Mouse (Mus musculus) cortical plate, adult 2 months (tissue): ENCODE measurements around the gene Apobr. TPM values are rescaled to one million over a fixed set of nuclear protein-coding genes. Genes with fewer than 3 reads are reported as not detected.

Source experiments
- H3K27ac ChIP-seq: fragments of 200-500 bp; 2 replicates; pipeline ENCODE4 v1.5.1; 2012; ENCODE audit warnings: low read length, control low read depth, inconsistent platforms; ENCODE audit not compliant: insufficient read depth
- H3K4me1 ChIP-seq: fragments of 200-500 bp; 2 replicates; pipeline ENCODE4 v1.6.1; 2011; ENCODE audit warnings: low read length; ENCODE audit not compliant: control insufficient read depth, insufficient read depth
- H3K4me3 ChIP-seq: fragments of 200-500 bp; 2 replicates; pipeline ENCODE4 v1.5.1; 2011; ENCODE audit warnings: mild to moderate bottlenecking, low read length, control low read depth; ENCODE audit not compliant: insufficient read depth
- CTCF ChIP-seq: fragments of 200-500 bp; IDR thresholded peaks from 2 replicates; pipeline ENCODE4 v1.5.1; 2011; ENCODE audit warnings: mild to moderate bottlenecking, control low read depth, low read length; ENCODE audit not compliant: insufficient read depth; ENCODE audit errors: extremely low read depth
- POLR2A ChIP-seq: fragments of 200-500 bp; IDR thresholded peaks from 2 replicates; pipeline ENCODE4 v1.6.1; 2011; ENCODE audit warnings: mild to moderate bottlenecking, low read length, control low read depth; ENCODE audit not compliant: insufficient read depth; ENCODE audit errors: extremely low read depth
- polyA plus RNA-seq: library from polyadenylated mRNA; depleted of rRNA; stranded (reverse); fragments of >200 nt; gene quantifications from 2 replicates; pipeline ENCODE4 v1.2.3, GENCODE M21; 2012

Apobr gene
- polyA plus RNA-seq, 1 experiment, result 0.84 TPM

DNA sequence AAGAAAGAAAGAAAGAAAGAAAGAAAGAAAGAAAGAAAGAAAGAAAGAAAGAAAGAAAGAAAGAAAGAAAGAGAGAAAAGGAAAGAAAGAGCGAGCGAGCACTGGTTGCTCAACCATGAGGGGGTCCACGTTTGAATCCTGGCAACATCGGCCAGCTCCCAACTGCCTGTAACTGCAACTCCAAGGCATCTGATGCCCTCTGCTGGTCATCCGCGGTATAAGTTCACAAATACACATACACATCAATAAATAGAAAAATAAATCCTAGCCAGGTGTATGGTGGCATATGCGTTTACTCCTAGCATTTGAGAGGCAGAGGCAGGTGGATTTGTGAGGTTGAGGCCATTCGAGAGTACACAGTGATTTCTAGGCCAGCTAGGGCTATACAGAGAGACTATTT, 7.8 kb upstream of the Apobr start:
- TF ChIP-seq CTCF (peak; percentile 48), POLR2A (no peak)
- H3K27ac ChIP-seq, result no peak overlapping the region
- no peaks in the 10 kb centered on the region for H3K4me1 ChIP-seq
- no peak overlapping the region for H3K4me3 ChIP-seq

DNA sequence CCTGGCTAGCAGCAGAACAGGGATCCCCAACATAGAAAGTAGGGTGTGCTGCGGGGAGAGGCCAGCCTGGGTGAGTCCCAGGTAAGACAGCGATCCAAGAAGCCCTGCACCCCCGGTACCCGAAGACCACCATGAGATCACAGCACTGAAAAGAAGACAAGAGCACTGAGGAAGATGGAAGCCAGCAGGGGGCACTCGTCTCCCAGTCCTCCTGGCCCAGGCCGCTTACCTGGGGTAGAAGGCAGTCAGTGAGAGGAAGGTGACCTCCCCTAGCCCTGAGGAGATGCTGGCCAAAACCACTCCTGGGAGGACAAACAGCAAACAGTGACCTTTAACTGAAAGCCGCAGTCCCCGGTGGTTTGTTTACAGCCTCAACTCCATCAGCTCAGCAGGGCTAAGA, 5.6 kb upstream of the Apobr start:
- TF ChIP-seq CTCF (peak; percentile 49), POLR2A (no peak)
- no peak overlapping the region for H3K4me3 ChIP-seq
- no peaks in the 10 kb centered on the region for H3K4me1 ChIP-seq
- no peak overlapping the region for H3K27ac ChIP-seq

DNA sequence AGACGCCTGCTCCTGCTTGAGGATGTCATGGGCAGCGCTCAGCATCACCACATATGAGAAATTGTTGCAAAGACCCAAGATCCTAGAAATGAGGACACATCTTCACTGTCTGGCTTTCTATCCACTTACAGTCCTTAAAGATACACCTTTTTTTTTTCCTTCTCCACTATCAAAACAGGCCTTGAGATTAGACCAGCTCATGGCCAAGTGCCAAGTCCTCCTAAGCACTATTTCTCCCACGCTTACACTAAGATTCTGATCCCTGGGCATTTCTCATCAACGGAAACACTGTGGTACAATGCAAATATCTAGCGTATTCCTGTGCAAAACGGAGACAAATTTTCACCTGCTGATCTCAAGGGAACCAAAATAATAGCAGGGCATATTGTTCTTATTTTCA, 3.1 kb upstream of the Apobr start:
- TF ChIP-seq CTCF, result no peak
- no peak for TF ChIP-seq POLR2A
- Histone ChIP-seq H3K27ac (no peak overlapping the region), H3K4me3 (no peak overlapping the region), H3K4me1 (no peaks in the 10 kb centered on the region)

DNA sequence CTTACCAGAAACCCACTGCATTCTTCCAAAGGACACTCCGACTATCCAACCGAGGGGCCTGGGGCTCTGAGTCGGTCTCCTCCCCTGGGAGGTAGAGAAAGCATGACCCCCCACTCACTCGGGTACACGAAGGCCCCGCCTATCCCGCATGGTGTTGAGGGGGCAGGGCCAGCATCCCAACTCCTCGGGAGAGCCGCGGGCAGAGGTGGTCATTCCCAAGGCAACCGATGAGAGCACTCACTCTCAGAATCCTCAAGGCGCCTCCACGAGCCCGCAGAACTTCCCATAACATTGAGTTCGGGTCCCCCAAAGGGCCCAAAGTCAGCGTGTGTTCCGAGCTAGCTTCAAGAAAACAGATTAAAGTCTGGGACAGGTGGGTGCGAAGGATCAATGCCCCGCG, 2.0 kb upstream of the Apobr start:
- Histone ChIP-seq H3K4me1 (no peaks in the 10 kb centered on the region), H3K4me3 (peak overlapping the region; percentile 42), H3K27ac (no peak overlapping the region)
- TF ChIP-seq POLR2A (no peak), CTCF (no peak)

DNA sequence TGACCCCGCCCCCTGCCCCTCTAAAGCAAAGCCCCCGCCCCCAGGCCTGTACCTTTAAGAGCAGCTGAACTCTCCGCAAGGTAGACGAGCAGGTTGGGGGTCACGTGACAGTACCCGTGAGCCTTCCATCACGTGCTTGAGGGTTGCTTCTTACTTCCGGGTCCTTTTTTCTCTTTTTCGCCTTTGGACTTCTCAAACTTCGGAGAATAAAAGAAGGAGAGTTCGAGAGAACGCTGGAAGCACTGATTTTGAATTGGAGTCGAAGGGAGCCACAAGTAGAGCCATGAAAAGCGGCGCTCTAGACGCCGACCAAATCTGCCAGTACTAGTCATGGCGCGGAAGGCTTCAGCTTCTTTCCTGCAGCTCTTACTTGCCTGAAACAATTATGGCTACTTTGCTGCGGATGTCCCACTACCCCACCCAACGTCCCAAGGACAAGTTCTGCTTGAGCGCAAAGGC, 1.5 kb upstream of the Apobr start:
- Histone ChIP-seq H3K4me3 (peak overlapping the region; percentile 42), H3K27ac (peak overlapping the region; percentile 7; the same call in 1 of the 2 replicates), H3K4me1 (no peaks in the 10 kb centered on the region)
- no peak for TF ChIP-seq CTCF
- TF ChIP-seq POLR2A, result peak; percentile 27; the same call in 1 of the 2 replicates

DNA sequence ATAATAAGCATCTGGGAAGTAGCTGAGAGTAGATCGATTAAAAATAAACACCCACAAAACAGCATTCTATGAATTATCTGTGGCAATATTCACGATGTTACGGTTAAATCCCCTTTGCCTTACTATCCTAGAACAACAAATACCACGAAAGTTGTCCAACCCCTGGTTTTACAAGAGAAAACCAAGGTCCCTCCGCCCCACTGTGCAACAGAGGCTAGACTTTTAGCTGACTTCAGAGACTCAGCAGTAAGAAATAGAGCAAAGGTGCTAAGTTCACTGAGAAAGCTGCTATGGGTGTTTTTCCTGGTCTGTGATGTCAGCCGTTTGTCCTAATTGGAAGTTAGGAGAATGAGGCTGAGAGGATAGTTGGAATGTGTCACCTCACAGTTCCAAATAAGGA, 981 bp upstream of the Apobr start:
- H3K4me1 ChIP-seq, result no peaks in the 10 kb centered on the region
- TF ChIP-seq CTCF (no peak), POLR2A (no peak)
- peak overlapping the region; percentile 42 for H3K4me3 ChIP-seq
- H3K27ac ChIP-seq, result no peak overlapping the region

DNA sequence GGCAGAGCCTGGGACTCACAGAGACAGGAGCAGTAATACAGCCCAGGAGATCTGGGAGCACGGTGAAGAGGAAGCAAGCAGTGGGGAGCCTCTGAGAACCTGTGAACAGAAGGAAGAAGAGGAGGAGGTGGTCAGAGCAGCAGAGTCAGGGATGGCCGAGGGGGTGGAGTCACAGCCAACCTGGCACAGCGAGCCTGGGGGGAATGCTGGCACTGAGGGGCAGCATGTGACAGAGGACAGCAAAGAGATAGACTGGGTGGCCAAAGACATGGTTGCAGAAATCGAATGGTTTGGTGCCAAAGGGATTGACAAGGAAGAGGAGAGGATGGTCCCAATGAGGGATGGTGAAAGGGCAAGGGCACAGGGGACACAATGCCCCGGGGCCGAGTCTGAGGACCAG, 975 bp downstream of the Apobr start, which contains the start of gene Cln3:
Cln3 (minus strand) TSS at position 101 of the 400 bp plus-strand sequence.
- no peak within 1 kb of the TSS for H3K4me3 ChIP-seq
- H3K4me1 ChIP-seq, result no peaks in the 10 kb centered on the region
- TF ChIP-seq CTCF (no peak), POLR2A (no peak)

DNA sequence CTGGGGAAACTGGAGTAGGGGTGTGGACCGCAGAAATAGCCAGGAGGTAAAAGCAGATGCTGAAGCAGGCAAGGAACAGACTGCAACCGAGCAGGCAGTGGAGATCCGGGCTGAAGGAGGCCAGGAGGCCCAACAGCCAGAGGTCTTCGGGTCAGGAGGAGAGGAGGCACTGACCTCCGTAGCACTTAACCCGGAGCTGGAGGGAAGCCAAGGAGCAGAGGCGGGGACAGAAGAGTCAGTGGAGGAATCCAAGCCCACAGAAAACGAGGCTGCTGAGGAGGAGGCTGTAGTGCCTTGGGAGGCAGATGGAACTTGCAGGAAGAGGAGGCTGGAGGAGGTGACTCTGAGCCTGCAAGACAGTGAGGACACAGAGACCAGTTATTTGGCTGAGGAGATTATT, 2.1 kb downstream of the Apobr start:
- Histone ChIP-seq H3K4me3 (no peak overlapping the region), H3K27ac (no peak overlapping the region), H3K4me1 (no peaks in the 10 kb centered on the region)
- no peak for TF ChIP-seq CTCF
- TF ChIP-seq POLR2A, result no peak

More for the DNA sequence above, 975 bp downstream of the Apobr start, which contains the start of gene Cln3:
- no peak within 1 kb of the TSS for H3K27ac ChIP-seq

DNA sequence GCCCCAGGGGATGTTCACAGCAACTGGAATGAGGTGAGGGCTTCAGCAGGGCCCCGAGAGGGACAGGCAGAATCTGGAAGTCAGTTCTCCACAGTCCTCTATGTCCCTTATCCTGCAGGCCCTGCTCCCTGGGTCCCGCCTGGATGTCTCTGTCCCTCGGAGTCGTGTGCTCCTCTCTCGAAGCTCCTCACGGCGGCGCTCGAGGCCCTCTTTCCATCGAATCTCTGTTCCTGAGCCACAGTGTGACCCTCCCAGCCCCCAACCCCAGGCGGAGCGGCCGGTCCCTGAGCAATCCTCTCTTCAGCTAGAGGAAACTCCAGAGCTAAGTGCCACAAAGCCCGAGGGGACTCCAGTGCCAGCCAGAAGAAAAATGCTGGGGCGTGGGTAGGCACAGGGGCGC, 3.0 kb downstream of the Apobr start:
- H3K4me1 ChIP-seq, result no peaks in the 10 kb centered on the region
- H3K27ac ChIP-seq, result no peak overlapping the region
- no peak overlapping the region for H3K4me3 ChIP-seq
- TF ChIP-seq POLR2A (no peak), CTCF (peak; percentile 54)

DNA sequence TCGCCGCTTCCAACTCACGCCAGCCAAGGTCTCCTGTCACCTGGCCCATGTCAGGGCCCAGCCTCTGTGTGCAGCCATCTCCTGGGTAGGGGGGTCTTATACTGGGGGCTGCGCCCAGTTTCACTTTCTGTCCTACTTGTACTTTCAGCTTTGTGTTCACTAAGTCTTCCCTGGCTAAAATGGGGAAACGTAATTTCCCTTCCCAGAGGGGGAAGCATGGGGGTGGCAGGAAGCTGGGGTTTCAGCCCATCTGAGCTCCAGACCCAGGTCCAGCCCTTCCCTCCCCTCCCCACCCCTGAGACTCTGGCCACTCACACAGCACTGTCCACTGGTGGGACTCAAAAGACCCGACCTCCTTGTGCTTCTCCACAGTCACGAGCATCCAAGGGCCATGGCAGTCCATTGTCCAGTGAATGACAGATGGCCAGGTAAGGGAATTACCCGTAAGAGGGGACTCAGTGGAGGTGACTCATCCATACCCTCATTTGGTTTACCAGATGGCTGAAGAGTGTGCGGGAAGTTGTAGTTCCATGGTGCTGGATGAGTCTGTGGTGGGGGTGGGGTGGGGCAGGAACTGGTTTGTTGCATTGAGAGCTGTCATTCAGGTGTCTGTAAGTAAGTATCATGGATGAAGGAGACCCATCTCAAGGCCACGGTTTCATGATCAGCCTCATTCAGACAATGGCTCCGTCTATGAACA, 10.3 kb downstream of the Apobr start, which contains the start of gene Il27:
Il27 (minus strand) TSS at position 80 of the 700 bp plus-strand sequence.
- H3K4me1 ChIP-seq, result no peaks in the 10 kb centered on the region
- H3K4me3 ChIP-seq, result no peak within 1 kb of the TSS
- no peak within 1 kb of the TSS for H3K27ac ChIP-seq
- TF ChIP-seq POLR2A (no peak), CTCF (no peak)

DNA sequence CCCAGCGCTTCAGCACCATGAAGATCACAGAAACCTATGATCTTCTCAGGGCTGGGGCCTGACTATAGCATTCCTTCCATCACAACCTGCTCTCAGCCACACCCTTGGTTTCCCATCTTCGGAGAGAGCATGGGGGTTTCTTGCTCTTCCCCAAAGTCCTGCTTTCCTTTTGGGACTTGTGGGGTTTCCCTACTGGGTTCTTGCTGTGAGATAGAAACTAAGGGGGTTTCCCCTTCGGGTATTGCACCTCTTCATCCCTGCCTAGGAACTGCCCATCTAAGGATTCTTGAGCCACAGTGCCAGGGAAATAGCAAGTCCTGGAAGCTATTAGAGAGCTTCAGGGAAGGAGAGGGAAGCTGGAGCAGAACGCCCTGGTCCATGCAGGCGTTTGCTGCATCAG, 11.1 kb downstream of the Apobr start:
- TF ChIP-seq CTCF, result no peak
- TF ChIP-seq POLR2A, result no peak
- no peak overlapping the region for H3K27ac ChIP-seq
- no peaks in the 10 kb centered on the region for H3K4me1 ChIP-seq
- no peak overlapping the region for H3K4me3 ChIP-seq

DNA sequence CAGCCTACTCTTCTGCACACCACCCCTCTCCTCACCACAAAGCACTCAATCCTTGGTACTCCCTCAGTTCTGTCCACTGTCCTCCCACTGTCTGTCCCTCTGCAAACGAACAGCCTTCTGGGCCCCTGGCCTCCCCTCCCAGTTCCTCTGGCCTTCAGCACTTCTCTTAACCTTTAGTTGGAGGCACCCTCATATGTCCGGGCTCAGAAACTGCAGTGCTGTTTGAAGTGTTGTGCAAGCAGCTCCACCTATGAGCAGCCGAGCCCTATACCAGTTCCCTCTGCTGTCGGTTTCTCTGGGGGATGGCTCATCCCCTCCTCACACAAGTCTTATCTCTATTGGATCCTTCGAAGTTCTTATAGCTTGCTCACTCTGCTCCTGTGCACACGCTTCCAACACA, 11.7 kb downstream of the Apobr start:
- no peak overlapping the region for H3K4me3 ChIP-seq
- H3K27ac ChIP-seq, result no peak overlapping the region
- TF ChIP-seq POLR2A, result no peak
- TF ChIP-seq CTCF, result no peak
- no peaks in the 10 kb centered on the region for H3K4me1 ChIP-seq
